Mouse (Mus musculus) spleen, adult 18-20 months (tissue): ENCODE data around the gene N4bp2l1.
A peak's percentile ranks its signal among the peaks of the same experiment; 100 is the strongest.

Experiments
- DNase-seq, 2 experiments: peaks; one replicate each; pipeline ENCODE4 v3.0.0; 2022; ENCODE audit warnings: mixed read lengths in 2 of 2

The N4bp2l1 gene

DNA sequence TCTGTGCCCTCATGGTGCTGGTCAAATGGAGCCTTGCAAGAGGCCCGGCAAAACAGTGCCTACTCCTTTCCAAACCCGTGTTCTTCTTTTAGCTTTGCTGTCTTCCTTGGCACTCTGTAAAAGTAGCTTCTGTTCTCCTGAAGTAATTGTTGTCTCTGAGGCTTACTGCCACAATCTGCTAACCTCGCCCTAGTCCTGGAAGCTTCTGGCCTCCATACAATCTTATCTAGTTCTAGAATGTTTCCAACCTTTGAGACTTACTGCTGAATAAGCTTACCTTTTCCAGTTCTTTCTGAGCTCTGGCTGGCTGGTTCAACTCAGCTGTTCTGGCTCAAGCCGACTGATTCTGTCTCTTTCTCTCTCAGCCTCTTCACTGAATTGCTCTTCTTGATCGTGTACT lies 35.2 kb downstream of the N4bp2l1 start:
- no peak for DNase-seq

DNA sequence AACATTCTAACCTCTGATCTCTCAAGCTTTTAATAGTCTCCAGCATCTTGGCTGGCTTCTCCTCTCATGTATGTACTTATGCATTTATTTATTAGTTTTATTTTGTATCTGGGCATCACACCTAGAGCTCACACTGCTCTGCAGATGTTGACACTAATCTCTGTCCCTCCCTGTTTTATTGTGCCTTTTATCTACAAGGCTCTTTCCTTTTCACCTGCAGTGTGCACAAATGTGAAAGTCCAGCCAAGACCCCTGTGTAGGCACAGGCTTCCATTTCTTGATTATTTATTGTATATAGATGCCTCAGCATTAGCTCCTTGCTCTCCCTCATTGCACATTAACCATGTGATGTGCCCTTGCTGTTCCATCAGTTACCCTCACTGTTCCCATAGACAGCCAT lies 35.6 kb downstream of the N4bp2l1 start:
- DNase-seq, result no peak

DNA sequence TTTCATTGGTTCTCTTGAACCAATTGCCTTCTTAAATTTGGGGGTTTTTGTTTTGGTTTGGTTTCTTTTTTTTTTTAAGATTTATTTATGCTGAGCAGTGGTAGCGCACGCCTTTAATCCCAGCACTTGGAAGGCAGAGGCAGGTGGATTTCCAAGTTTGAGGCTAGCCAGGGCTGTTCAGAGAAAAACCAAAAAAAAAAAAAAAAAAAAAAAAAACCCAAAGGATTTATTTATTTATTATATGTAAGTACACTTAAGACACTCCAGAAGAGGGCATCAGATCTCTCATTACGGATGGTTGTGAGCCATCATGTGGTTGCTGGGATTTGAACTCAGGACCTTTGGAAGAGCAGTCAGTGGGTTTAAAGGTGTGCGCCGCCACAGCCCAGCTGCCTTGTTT lies 36.1 kb downstream of the N4bp2l1 start:
- DNase-seq, result no peak

DNA sequence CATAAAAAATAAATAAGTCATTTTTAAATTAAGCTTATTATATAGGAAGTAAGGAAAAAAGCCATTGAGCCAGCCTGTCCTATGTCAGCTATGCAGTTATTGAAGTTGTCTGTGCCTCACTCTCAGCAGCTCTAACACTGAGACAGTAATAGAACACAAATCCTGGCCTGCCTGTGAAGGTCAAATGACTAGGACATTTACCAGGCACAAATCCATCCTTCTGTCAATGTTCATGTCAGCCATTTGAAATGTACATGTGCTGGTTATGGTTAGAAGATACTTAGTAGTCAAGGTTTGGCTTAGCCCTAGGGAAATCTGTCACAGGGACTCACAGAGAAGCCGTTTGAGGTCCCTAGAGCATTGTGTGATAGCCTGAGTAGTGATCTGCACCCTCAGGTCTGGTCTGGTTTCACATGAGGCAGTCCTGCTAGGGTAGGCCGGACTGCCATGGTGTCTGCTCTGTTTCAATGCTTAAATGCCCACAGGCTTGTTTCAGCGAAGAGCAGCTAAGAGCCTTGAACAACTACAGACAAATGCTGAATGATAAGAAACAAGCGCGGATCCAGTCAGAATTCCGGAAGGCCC lies 37.4 kb downstream of the N4bp2l1 start:
- DNase-seq, result no peak

DNA sequence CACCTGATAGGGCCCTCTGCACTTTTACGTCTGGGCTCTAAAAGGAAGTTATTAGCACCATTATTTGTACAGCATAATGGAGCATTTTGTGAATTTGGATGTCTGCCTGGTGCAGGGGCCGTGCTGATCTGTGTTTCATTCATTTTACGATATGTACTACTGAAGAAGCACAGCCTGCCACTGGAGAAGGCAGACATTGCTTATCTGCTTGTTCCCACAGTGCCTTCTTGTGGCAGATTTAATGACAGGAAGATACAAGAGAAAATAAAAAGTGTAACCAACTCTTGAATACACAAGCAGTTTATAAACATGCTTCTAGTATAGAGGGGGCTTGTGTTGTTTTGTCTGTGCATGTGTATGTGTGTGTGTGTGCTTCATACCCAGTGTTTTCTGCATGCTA lies 45.4 kb downstream of the N4bp2l1 start:
- no peak for DNase-seq

DNA sequence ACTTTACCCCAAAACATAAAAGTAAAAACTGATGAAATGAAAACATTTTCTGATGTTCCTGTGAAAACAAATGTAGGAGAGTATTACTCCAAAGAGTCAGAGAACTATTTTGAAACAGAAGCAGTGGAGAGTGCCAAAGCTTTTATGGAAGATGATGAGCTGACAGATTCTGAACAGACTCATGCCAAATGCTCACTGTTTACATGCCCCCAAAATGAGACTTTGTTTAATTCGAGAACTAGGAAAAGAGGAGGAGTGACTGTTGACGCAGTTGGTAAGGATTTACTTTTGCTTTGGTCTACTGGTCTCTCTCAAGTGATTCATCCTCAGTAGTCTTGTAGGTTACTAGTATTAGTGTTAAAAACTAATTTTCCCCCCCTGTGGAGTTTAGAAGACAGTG lies 53.8 kb downstream of the N4bp2l1 start:
- no peak for DNase-seq

DNA sequence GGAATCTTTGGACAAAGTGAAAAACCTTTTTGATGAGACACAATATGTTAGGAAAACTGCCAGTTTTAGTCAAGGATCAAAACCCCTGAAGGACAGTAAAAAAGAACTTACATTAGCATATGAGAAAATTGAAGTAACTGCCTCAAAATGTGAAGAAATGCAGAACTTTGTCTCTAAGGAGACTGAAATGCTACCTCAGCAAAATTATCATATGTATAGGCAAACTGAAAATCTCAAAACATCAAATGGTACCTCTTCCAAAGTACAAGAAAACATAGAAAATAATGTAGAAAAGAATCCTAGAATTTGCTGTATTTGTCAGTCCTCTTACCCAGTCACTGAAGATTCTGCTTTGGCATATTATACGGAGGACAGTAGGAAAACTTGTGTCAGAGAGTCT lies 55.7 kb downstream of the N4bp2l1 start:
- DNase-seq, result no peak

DNA sequence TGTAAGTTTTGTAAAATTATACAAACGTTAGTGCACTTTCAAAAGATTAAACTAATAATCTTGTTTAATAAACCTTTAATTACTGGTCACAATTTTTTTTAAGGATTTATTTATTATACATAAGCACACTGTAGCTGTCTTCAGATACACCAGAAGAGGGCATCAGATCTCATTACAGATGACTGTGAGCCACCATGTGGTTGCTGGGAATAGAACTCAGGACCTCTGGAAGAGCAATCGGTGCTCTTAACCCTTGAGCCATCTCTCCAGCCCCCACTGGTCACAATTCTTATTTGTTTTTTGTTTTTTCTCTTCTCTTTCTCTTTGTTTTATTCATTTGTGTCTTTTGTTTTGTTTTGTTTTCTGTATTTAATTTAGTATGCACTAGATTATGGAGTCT lies 71.7 kb downstream of the N4bp2l1 start:
- no peak for DNase-seq

DNA sequence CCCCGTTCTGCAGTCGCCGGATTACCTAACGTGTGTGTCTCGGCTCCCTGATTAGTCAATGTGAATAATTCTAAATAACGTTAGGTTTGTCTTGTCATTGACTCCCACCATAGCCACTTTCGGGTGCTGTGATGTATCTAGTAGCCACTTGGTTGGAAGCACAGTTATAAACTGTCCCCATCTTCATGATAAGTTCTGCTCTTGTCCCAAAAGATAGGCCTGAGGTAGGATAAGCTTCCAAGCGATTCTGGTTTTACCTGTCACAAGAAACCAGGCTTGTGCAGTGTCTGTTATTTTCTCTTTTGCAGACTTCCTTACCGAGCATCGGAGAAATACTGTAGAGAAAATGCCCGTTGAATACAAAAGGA lies 74.1 kb downstream of the N4bp2l1 start:
- DNase-seq, result no peak

DNA sequence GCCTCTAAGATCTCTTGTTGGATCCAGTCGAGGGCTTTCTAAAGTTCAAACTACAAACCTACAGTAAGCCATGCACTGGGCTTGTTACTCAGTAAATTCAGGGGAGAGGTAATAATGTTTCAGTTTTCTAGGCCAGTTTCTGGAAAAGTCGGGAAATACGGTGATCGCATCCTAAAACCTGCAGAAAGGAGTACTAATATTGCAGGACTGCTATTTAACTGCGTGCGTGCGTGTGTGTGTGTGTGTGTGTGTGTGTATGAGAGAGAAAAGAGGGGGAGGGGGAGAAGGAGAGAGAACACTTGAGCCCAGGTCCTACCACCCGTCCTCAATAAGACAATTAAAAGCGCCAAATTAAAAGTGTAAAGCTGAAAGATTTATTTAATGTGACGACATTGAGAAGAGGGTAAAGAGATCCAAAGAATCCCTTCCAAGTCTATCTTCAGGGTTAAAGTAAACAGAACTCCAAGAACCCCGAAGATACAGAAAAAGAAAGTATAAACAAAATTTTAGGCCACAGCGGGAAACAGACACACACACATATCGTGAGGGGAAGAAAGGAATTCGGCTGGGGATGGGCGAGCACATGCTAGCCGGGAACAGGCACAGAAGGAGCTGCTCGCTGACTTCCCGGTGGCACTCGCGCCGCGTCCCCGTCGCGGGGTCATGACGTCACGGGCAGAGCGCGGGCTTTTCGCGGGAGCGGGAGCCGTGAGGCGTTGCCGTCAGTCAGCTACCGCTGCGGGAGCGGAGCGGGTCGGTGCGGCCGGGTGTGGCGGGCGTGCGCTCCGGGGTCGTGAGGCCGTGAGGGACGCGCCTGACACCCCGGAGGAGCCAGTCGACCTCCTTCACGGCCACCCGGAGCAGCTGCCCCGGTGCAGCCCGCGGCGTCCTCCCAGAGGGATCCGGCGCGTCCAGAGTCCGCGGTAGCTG lies 74.8 kb downstream of the N4bp2l1 start, which contains the start of gene Brca2:
Brca2 (plus strand) TSS at position 694 of the 930 bp plus-strand sequence.
- peak; percentile 77 to 89 for DNase-seq
